Mouse (Mus musculus): ENCODE measurements at regions not wholly inside any gene's neighbourhood (a gene's known extent, or its start where the extent isn't known, plus 50 kb on each side); places are given as distances from the start of the nearest gene placed in this dataset.

DNA sequence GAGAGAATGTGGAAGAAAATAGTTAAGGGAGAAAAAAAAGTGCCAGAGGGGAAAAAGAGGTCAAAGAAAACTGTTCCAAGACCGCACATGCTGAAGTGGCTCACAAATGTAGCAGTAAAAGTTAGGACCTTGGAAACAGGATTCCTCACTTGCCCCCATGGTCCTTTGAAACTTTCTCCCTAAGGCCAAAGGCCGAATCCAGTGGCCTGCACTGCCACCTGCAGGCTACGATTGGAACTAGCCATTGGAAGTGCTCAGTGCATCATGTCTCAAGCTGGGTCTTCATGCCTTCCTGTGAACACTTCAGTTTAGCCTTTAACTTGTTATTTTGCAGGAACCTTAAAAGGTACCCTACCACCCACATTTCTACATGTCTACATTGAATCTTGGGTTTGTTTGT, 56.3 kb upstream of the Mctp2 start:
- Histone ChIP-seq H3K4me3 (no peak overlapping the region), H3K27me3 (replicated peaks) (no peaks in the 10 kb centered on the region), H3K9me3 (replicated peaks) (no peaks in the 10 kb centered on the region), H3K36me3 (no peaks in the 10 kb centered on the region), H3K27ac (no peak overlapping the region), H3K4me1 (no peaks in the 10 kb centered on the region), H3K4me2 (no peak overlapping the region), H3K9ac (no peak overlapping the region)
- 13% methylated on average over 3 of the region's 3 CpGs for WGBS (ENCODE audit: insufficient replicate concordance)
- no peak for ATAC-seq

DNA sequence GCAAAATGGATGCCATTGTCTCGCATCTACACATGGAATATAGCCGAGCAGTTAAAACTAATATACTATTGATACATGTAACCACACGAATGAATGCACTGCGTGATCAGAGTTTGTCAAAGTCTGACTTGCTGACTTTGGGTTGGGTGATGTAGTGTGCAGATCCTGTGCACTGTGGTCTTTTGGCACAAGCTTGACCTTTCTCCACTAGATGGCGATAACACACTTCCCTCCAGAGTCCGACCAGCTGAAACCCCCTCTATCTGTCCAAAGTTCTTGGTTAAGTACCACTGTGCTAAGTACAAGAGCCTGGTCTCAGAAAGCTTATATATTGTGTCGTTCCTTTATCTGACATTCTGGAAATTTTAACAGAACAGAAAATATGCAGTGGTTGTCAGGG, 84.9 kb upstream of the Mctp2 start:
- no peaks in the 10 kb centered on the region for H3K4me1 ChIP-seq

DNA sequence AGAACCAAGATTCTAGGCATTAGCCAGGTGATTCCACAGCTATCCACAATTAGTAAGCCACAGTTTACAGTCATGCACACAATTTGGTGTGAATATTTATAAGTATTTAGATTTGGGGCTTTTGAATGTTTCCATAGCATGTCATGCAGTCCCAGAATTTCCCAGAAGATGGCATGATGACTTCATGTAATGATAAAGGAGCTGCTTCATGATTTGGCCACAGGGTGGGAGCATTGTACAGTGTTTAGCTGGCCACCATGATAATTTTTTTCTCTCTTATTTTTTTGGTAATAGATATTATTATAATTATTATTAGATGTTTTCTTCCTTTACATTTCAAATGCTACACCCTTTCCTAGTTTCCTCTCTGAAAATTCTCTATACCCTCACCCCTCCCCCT, 93.6 kb upstream of the Mctp2 start:
- no peaks in the 10 kb centered on the region for H3K9me3 ChIP-seq (replicated peaks)
- H3K27me3 ChIP-seq (replicated peaks): no peaks in the 10 kb centered on the region
- no peaks in the 10 kb centered on the region for H3K4me1 ChIP-seq
- ATAC-seq: no peak
- H3K4me2 ChIP-seq: no peak overlapping the region
- no peak overlapping the region for H3K9ac ChIP-seq
- no peak overlapping the region for H3K27ac ChIP-seq
- H3K36me3 ChIP-seq: no peaks in the 10 kb centered on the region
- H3K4me3 ChIP-seq: no peak overlapping the region

More for the DNA sequence above, 84.9 kb upstream of the Mctp2 start:
- 25% methylated on average over 7 of the region's 7 CpGs for WGBS (ENCODE audit: insufficient replicate concordance)
- Histone ChIP-seq H3K36me3 (no peaks in the 10 kb centered on the region), H3K27ac (no peak overlapping the region), H3K27me3 (replicated peaks) (no peaks in the 10 kb centered on the region), H3K4me3 (no peak overlapping the region), H3K9ac (no peak overlapping the region), H3K4me2 (no peak overlapping the region), H3K9me3 (replicated peaks) (no peaks in the 10 kb centered on the region)
- no peak for ATAC-seq

DNA sequence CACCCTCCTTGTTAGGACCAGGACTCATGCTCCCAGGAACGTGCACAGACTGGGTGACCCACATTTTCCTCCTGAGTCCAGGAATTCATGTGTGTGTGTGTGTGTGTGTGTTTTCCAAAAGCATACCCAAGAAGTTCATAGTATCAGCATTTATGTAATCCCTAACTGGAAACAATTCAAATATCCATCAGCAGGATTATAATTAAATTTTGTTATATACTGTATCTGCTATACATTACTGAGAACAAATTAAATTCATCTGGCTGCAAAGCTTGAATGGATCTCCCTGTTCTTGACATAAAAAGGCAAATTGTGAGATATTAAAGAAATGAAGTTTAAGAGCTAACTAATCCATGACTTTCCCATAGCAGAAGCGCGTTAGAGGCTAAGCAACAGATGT, 99.7 kb upstream of the Mctp2 start:
- H3K4me1 ChIP-seq: no peaks in the 10 kb centered on the region
- no peak for ATAC-seq
- no peaks in the 10 kb centered on the region for H3K27me3 ChIP-seq (replicated peaks)
- H3K4me3 ChIP-seq: no peak overlapping the region
- H3K36me3 ChIP-seq: no peaks in the 10 kb centered on the region
- WGBS (ENCODE audit: insufficient replicate concordance): 68% methylated on average over 3 of the region's 3 CpGs
- no peaks in the 10 kb centered on the region for H3K9me3 ChIP-seq (replicated peaks)
- H3K4me2 ChIP-seq: no peak overlapping the region
- H3K9ac ChIP-seq: no peak overlapping the region
- H3K27ac ChIP-seq: no peak overlapping the region

DNA sequence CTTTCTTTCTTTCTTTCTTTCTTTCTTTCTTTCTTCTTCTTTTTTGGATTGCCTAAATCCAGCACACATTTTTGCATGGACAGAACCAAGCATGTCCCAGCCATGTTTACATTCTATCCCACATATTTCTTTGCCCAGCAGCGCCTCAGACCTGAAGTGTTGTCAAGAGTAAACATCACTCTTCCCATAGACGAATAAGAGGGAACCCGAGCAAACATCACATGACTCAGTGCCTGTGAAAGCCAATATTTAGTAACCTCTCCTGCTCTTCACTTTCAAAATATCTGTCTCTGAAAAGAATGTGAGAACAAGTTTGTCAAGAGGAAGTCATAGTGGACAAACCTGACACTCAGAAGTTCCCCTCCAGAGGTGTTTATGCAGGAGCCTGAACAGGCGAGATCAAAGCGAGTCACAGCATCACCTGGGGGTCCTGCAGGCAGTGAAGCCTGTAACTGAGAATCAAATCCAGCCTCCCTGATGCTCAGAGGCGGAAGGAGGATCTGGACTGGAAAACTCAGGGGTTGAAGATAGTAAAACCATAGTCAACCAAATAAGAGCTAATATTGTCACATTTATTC, 102.1 kb upstream of the Mctp2 start:
- Histone ChIP-seq H3K4me1 (no peaks in the 10 kb centered on the region), H3K4me2 (no peak overlapping the region), H3K27ac (no peak overlapping the region), H3K4me3 (no peak overlapping the region), H3K36me3 (no peaks in the 10 kb centered on the region), H3K9ac (no peak overlapping the region), H3K9me3 (replicated peaks) (no peaks in the 10 kb centered on the region), H3K27me3 (replicated peaks) (no peaks in the 10 kb centered on the region)
- 45% methylated on average over 6 of the region's 6 CpGs for WGBS (ENCODE audit: insufficient replicate concordance)
- ATAC-seq: no peak

DNA sequence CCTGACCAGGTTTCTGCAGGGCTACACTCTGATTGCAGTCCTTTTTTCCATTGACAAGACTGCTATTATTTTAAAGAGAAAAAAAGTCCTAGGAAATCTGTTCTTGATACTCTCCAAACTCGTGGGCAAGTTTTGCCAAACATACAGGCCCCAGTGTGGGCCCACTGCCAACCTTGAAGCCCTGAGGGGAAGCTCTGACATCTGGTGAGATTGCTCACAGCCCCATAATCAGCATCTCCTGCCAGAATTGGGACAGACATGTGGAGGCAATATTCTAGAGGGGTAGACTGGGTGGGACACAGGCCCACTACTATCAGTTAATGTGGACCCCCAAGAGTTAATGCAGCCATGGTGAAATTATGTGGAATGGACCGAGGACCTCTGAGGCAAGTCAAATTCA, 132.1 kb upstream of the Mctp2 start:
- Histone ChIP-seq H3K9me3 (replicated peaks) (no peaks in the 10 kb centered on the region), H3K4me2 (no peak overlapping the region), H3K4me3 (no peak overlapping the region), H3K36me3 (no peaks in the 10 kb centered on the region), H3K27me3 (replicated peaks) (no peaks in the 10 kb centered on the region), H3K4me1 (no peaks in the 10 kb centered on the region), H3K27ac (no peak overlapping the region), H3K9ac (no peak overlapping the region)
- no peak for ATAC-seq
- 33% methylated on average over 2 of the region's 2 CpGs for WGBS (ENCODE audit: insufficient replicate concordance)

DNA sequence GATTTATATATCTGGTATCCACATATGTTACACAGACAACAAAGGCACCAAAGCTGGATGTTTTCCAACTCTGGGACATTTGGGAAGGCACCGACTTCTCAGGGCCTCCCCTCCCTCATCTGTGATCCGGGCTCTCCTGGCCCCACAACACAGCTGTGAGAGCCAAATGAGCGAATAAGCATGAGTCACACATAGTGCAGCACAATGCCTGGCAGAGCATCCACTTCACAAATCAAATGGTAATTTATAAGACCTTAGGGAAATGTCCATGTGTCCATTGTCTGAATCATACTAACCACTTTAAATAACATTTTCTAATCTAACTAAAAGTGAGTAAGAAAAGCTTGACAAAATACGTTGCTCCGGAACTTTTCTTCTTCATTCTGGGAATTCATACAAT, 135.6 kb upstream of the Mctp2 start:
- Histone ChIP-seq H3K9ac (no peak overlapping the region), H3K4me1 (no peaks in the 10 kb centered on the region), H3K36me3 (no peaks in the 10 kb centered on the region), H3K27me3 (replicated peaks) (no peaks in the 10 kb centered on the region), H3K4me3 (no peak overlapping the region), H3K27ac (no peak overlapping the region), H3K4me2 (no peak overlapping the region), H3K9me3 (replicated peaks) (no peaks in the 10 kb centered on the region)
- no peak for ATAC-seq
- WGBS (ENCODE audit: insufficient replicate concordance): 72% methylated on average over 5 of the region's 5 CpGs

DNA sequence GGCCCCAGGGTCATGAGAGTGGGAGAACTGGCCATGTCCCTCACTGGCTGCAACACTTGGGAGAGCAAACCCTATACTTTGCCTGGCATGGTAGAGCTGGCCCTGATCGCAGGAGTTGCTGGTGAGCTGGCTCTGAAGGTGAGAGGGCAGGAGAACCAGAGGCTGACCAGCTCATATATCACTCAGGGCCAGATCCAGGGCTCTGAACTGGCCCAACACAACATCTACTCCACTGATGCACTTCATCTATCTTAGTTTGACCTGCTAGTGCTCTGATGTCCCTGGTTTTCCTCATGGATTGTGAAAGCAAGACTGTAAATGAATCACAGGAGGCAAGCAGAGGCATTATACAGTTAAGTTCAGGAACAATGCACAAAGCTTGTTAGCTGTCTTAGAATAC, 137.6 kb upstream of the Mctp2 start:
- H3K27me3 ChIP-seq (replicated peaks): no peaks in the 10 kb centered on the region
- 29% methylated on average over 1 of the region's 1 CpGs for WGBS (ENCODE audit: insufficient replicate concordance)
- no peaks in the 10 kb centered on the region for H3K9me3 ChIP-seq (replicated peaks)
- no peak overlapping the region for H3K4me3 ChIP-seq
- no peaks in the 10 kb centered on the region for H3K36me3 ChIP-seq
- no peak overlapping the region for H3K4me2 ChIP-seq
- H3K4me1 ChIP-seq: no peaks in the 10 kb centered on the region
- no peak for ATAC-seq
- H3K9ac ChIP-seq: no peak overlapping the region
- H3K27ac ChIP-seq: no peak overlapping the region

DNA sequence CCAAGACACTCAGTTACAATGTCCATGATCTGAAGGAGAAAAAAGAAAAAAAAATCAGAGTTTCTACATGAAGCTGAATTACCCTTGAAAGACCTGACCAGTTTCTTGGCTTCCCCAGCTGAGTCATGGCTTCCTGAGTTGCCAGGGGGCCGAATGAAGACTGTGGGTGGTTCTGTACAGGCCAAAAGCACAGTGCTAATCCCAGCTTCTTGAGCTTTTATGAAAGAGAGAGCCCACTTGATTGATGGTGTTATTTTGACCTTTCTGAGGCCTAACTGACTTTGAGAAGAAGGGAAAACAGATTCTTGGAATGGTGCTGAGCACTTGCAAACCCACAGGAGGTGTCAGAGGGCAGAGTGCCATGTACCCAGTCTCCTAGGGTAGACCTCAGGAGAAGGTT, 138.4 kb upstream of the Mctp2 start:
- H3K9me3 ChIP-seq (replicated peaks): no peaks in the 10 kb centered on the region
- no peaks in the 10 kb centered on the region for H3K36me3 ChIP-seq
- no peak overlapping the region for H3K27ac ChIP-seq
- no peak for ATAC-seq
- H3K4me2 ChIP-seq: no peak overlapping the region
- no peak overlapping the region for H3K9ac ChIP-seq
- no peak overlapping the region for H3K4me3 ChIP-seq
- H3K27me3 ChIP-seq (replicated peaks): no peaks in the 10 kb centered on the region
- H3K4me1 ChIP-seq: no peaks in the 10 kb centered on the region
- 44% methylated on average over 1 of the region's 1 CpGs for WGBS (ENCODE audit: insufficient replicate concordance)

DNA sequence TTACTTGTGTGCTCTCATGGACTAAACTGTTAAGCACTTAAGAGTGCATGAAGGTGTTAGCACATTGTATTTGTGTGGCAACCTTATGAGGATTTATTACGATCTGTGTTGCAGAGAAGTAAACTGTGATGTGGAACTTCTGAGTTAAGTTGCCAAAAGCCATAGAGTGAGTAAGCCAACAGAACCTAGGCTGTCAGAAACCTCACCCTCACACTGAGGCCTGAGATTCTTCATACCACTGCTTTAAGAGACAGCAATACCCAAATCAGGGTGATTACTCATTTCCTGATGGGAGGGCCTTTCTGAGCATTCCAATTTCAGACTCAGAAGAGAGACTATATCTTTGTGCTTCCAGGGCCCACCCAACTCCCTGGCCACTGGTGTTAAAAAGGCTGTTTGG, 140.5 kb upstream of the Mctp2 start:
- no peaks in the 10 kb centered on the region for H3K9me3 ChIP-seq (replicated peaks)
- H3K36me3 ChIP-seq: no peaks in the 10 kb centered on the region
- H3K4me1 ChIP-seq: no peaks in the 10 kb centered on the region
- no peak for ATAC-seq
- WGBS (ENCODE audit: insufficient replicate concordance): 58% methylated on average over 1 of the region's 1 CpGs
- no peak overlapping the region for H3K27ac ChIP-seq
- no peak overlapping the region for H3K4me2 ChIP-seq
- no peaks in the 10 kb centered on the region for H3K27me3 ChIP-seq (replicated peaks)
- no peak overlapping the region for H3K9ac ChIP-seq
- H3K4me3 ChIP-seq: no peak overlapping the region

DNA sequence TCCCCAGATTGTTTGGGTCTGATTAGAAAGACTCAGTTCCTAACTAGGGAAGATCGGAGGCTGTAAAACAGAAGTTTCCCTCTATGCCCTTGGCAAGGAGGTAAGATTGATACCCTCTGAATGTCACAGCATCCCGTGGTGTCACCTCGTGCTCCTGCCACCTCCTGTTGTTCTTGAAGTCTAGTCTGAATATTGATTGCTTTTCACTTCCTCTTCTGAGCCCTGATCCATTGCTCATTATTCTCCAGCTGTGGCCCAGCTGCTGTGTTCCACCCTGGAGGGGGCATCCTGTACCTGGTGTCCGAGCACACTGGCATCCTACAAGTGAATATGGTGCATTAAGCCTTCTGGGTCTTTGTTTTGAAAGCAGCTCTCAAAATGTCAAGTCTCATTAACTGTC, 156.6 kb upstream of the Mctp2 start:
- Histone ChIP-seq H3K36me3 (no peaks in the 10 kb centered on the region), H3K27ac (no peak overlapping the region), H3K4me1 (no peaks in the 10 kb centered on the region), H3K9me3 (replicated peaks) (no peaks in the 10 kb centered on the region), H3K4me3 (no peak overlapping the region), H3K27me3 (replicated peaks) (no peaks in the 10 kb centered on the region), H3K9ac (no peak overlapping the region), H3K4me2 (no peak overlapping the region)
- ATAC-seq: no peak
- WGBS (ENCODE audit: insufficient replicate concordance): 55% methylated on average over 4 of the region's 4 CpGs

DNA sequence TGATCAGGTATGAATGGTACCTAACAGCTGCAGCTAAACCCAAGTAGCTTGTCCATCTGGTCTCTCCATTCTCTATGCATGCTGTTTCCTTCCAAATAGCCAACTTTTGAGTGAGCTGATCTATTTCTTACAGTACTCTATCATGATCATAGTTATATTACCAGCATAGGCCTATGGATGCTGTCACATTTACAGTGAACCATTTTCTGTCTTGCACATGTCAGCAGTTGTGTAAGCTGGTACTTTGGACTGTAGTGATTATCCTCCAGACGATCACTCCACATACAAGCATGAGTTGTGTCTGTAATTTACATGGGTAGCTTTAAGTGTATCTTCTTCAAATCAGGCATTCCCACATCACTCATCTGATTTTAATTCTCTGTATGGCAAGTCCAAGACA, 158.2 kb upstream of the Mctp2 start:
- Histone ChIP-seq H3K36me3 (no peaks in the 10 kb centered on the region), H3K9ac (no peak overlapping the region)
- WGBS (ENCODE audit: insufficient replicate concordance): 54% methylated on average over 1 of the region's 1 CpGs

DNA sequence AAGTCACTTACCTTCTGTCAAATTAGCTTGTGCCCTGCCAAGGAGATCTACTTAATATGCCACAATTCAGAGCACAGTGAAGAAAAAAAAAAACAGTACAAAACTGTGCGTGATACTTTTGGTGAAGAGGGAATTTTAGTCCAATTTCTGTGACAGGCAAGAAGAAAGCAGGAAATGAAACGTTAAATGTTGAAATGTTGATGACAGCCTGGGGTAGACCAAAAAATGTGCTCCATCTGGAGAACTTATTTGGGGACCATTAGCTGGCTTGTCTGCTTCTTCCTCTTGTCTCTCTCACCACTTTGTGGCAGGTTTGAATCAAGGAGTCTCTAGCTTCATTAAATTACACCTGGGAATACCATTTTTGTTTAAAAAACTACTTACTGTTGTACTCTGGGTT, 163.3 kb upstream of the Mctp2 start:
- 58% methylated on average over 2 of the region's 2 CpGs for WGBS (ENCODE audit: insufficient replicate concordance)
- no peak for ATAC-seq

More for the DNA sequence above, 158.2 kb upstream of the Mctp2 start:
- Histone ChIP-seq H3K27me3 (replicated peaks) (no peaks in the 10 kb centered on the region), H3K4me2 (no peak overlapping the region), H3K9me3 (replicated peaks) (no peaks in the 10 kb centered on the region), H3K4me3 (no peak overlapping the region), H3K4me1 (no peaks in the 10 kb centered on the region), H3K27ac (no peak overlapping the region)
- ATAC-seq: no peak

More for the DNA sequence above, 163.3 kb upstream of the Mctp2 start:
- H3K9ac ChIP-seq: no peak overlapping the region
- H3K4me2 ChIP-seq: no peak overlapping the region
- H3K9me3 ChIP-seq (replicated peaks): no peaks in the 10 kb centered on the region
- H3K36me3 ChIP-seq: no peaks in the 10 kb centered on the region
- no peak overlapping the region for H3K4me3 ChIP-seq
- no peak overlapping the region for H3K27ac ChIP-seq
- no peaks in the 10 kb centered on the region for H3K4me1 ChIP-seq
- H3K27me3 ChIP-seq (replicated peaks): no peaks in the 10 kb centered on the region
